Mouse (Mus musculus) forebrain, embryonic 14.5 days (tissue): Measurements from ENCODE around the gene Meiob. TPM values are rescaled to one million over a fixed set of nuclear protein-coding genes. Genes with fewer than 3 reads are reported as not detected.
A peak's percentile ranks its signal among the peaks of the same experiment; 100 is the strongest.

ENCODE experiments used
- ATAC-seq: fragments of 200-750 bp; cut with Nextera tagmentation; 2 replicates; pipeline ENCODE4 v1.8.0; 2017; ENCODE audit warnings: mild to moderate bottlenecking, moderate library complexity
- DNase-seq: peaks from one replicate; pipeline ENCODE4 v3.0.0-alpha.2; 2015; ENCODE audit warnings: low spot score
- H3K27ac ChIP-seq: fragments of 300-500 bp; sonication (generic); 2 replicates; pipeline ENCODE4 v1.5.1; 2014; ENCODE audit warnings: low read depth, mild to moderate bottlenecking, control low read depth, low read length, moderate library complexity
- H3K27me3 ChIP-seq: fragments of 300-500 bp; sonication (generic); replicated peaks from 2 replicates; pipeline ENCODE4 v1.6.1; 2014; ENCODE audit warnings: low read length, control low read depth, mixed read lengths; ENCODE audit not compliant: control insufficient read depth, insufficient read depth
- H3K36me3 ChIP-seq: fragments of 300-500 bp; sonication (generic); 2 replicates; pipeline ENCODE4 v1.6.1; 2014; ENCODE audit warnings: low read length, control low read depth; ENCODE audit not compliant: control insufficient read depth, insufficient read depth
- H3K4me1 ChIP-seq: fragments of 300-500 bp; sonication (generic); 2 replicates; pipeline ENCODE4 v1.6.1; 2014; ENCODE audit warnings: antibody characterized with exemption, low read length, control low read depth; ENCODE audit not compliant: control insufficient read depth, insufficient read depth
- H3K4me2 ChIP-seq: fragments of 300-500 bp; sonication (generic); 2 replicates; pipeline ENCODE4 v1.6.1; 2014; ENCODE audit warnings: mild to moderate bottlenecking, control low read depth, low read length
- H3K4me3 ChIP-seq: fragments of 300-500 bp; sonication (generic); 2 replicates; pipeline ENCODE4 v1.5.1; 2014; ENCODE audit warnings: low read depth, low read length, control low read depth
- H3K9ac ChIP-seq: fragments of 300-500 bp; sonication (generic); 2 replicates; pipeline ENCODE4 v1.6.1; 2014; ENCODE audit warnings: mild to moderate bottlenecking, low read length, control low read depth, moderate library complexity
- H3K9me3 ChIP-seq: fragments of 300-500 bp; sonication (generic); replicated peaks from 2 replicates; pipeline ENCODE4 v1.6.1; 2016; ENCODE audit warnings: low read length, control low read depth, mixed read lengths; ENCODE audit not compliant: control insufficient read depth
- WGBS: fragments of 180-500 bp; shearing (Covaris S2); extraction: QIAGEN DNeasy Blood & Tissue Kit; methylation state at CpG from one replicate; pipeline ENCODE4 v1.1.7; 2014; 5-methylcytosine and 5-hydroxymethylcytosine counted together
- polyA plus RNA-seq: library from polyadenylated mRNA; unstranded; fragments of >200 nt; fragmentation: Nextera tagmentation; extraction: Ambion mirVana; gene quantifications from 2 replicates; pipeline ENCODE4 v1.2.1, GENCODE M21; 2014

Meiob gene
- polyA plus RNA-seq: not detected in 2 replicates

DNA sequence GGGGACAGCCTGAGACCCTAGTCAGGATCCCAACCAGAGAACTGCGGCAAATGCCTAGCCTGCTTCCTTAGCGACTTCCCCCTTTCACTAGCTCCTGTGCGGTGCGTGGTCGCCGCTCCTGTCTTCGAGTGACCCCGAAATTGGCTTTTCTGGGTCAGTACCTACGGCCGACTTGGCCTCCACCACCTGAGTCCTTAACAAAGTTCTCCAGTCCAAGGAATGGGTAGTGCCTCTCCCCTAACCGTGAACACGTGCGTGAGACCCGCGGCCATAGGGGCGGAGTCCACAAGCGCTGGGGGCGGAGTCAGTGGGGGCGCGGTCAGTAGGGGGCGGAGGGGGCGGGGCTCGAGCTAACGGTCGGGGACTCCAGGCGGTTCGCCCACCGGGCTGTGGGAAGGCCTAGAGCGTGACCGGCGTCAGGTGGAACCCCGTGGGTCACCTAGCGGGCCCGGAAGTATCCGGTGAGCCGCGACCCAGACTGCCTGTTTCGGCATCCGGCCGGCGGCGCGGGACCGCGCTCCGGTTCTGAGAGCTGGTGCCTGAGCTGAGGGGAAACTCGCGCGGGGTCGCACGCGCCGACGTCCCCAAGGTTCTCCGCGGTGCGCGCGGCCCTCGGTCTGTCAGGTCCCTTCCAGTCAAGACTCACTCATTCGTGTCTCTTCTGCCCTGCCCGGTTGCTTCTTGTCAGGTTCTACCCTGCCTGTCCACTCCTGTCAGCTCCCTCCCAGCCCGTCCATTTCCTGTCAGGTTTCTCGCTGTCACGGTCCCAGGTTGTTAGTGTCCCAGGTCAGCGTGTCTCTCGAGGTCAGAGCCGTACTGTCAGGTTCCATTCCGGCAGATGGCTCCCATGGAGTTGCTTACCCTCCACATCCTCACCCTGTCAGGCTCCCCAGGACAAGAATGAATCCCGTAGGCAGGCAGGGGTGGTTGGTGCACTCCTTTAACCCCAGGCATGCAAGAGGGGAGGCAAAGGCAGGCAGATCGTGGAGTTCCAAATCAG is at the start of gene Meiob:
Gene Meiob, plus strand, starts transcription at position 338 of the 1,000 bp plus-strand sequence.
- ATAC-seq (peak; percentile 75), DNase-seq (peak; percentile 77)
- Histone ChIP-seq H3K27me3 (peaks cover 19% of the 10 kb centered on the region), H3K9ac (peak within 1 kb of the TSS; percentile 64), H3K36me3 (no peaks in the 10 kb centered on the region), H3K27ac (no peak within 1 kb of the TSS), H3K9me3 (no peaks in the 10 kb centered on the region), H3K4me1 (no peaks in the 10 kb centered on the region), H3K4me2 (peak within 1 kb of the TSS; percentile 77), H3K4me3 (peak within 1 kb of the TSS; percentile 53)
- under 1% methylated on average over 61 of the region's 71 CpGs for WGBS

DNA sequence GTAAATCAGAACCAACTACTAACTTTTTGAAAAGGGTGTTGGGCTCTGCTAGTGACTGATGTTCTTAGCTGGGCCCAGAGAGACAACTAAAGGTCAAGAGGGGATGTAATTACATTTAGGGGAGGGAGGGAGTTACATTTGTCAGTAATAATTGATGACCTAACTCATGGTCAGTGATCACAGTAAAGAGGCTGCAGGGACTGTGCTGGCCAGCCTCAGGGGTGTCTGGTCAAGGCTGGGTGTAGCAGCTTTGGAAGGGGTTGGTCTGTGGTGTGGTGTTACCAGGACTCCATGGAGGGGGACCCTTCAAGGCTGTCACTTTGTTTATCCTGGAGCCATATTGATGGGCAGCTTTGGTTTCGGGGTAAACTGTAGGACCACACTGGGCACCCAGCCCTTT is 46.7 kb upstream of the Meiob start:
- DNase-seq (no peak), ATAC-seq (no peak)
- H3K36me3 ChIP-seq: no peaks in the 10 kb centered on the region
- WGBS: 100% methylated on average over 1 of the region's 1 CpGs
- H3K9ac ChIP-seq: no peak overlapping the region
- H3K27me3 ChIP-seq: peaks cover 37% of the 10 kb centered on the region
- H3K27ac ChIP-seq: no peak overlapping the region
- H3K4me2 ChIP-seq: no peak overlapping the region
- peaks cover 7% of the 10 kb centered on the region for H3K4me1 ChIP-seq
- no peak overlapping the region for H3K4me3 ChIP-seq
- H3K9me3 ChIP-seq: no peaks in the 10 kb centered on the region

DNA sequence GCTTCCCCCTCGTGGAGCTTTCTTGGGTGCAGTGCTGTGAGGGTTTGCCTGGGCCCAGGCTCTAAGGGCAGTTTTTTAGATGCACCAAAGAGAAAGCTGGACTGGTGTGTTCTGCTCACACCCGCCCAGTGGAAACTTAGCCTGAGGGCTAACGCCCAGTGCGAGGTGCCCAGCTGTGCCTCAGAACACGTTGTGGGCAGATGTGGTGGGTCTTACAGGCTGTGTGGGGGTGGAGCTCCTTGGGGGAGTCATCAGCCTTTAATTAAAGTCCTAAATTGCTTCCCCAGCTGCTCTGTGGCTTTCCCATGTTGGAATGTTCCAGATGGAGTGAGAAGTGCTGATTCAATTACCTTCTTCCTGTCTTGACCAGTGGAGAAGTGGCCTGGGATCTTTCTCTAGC is 43.0 kb upstream of the Meiob start:
- ATAC-seq (no peak), DNase-seq (no peak)
- no peaks in the 10 kb centered on the region for H3K36me3 ChIP-seq
- H3K9me3 ChIP-seq: no peaks in the 10 kb centered on the region
- H3K27ac ChIP-seq: no peak overlapping the region
- H3K27me3 ChIP-seq: 0 out of 2 replicates have a peak, but pooled peaks cover under 1% of the 10 kb centered on the region
- no peaks in the 10 kb centered on the region for H3K4me1 ChIP-seq
- H3K9ac ChIP-seq: no peak overlapping the region
- no peak overlapping the region for H3K4me3 ChIP-seq
- H3K4me2 ChIP-seq: no peak overlapping the region
- WGBS: 56% methylated on average over 5 of the region's 5 CpGs

DNA sequence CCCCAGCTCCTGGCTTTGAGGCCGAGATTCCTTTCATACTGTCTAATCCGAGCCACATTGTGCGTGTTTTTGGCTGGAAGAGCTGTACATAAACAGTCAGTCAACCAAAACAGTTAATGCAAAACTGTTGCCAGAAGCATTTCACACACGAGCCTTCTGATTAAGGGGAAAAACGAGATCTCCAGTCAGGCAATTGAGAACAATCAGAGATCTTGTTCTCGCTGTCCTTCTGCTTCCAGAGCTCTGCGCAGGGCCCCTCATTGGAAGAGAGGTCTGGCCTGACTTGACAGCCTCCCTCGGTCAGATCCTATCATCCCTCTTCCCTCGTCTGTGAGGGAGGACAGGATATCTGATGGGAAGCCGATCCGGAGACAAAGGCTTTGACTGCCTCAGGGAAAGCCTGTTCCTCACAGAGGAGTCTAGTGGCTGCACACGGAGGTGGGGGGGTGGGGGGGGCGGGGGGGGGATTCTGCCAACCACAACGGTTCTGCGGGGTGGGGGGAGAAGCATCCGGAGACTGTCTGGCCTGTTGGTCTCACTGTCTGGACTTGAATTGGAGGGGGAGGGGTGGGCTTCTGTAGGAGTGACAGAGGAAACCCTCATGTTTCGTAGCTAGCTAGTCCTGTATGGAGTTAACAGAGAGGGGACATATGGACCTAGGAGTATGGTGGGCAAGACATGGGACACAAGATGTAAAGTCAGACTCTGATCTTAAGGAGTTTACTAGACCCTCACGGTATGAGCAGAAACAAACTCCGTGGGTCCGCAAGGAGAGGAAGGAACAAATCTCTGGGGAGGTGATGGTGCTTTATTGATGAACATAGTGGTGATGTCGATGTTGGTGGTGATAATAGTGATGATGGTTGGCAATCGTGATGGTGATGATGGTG is 38.8 kb upstream of the Meiob start:
- ATAC-seq (no peak), DNase-seq (peak; percentile 14)
- no peaks in the 10 kb centered on the region for H3K4me1 ChIP-seq
- no peaks in the 10 kb centered on the region for H3K36me3 ChIP-seq
- 56% methylated on average over 21 of the region's 22 CpGs for WGBS
- H3K27ac ChIP-seq: no peak overlapping the region
- H3K27me3 ChIP-seq: no peaks in the 10 kb centered on the region
- no peak overlapping the region for H3K4me2 ChIP-seq
- H3K9ac ChIP-seq: no peak overlapping the region
- H3K4me3 ChIP-seq: no peak overlapping the region
- no peaks in the 10 kb centered on the region for H3K9me3 ChIP-seq

- ATAC-seq (no peak), DNase-seq (no peak)
- 23% methylated on average over 12 of the region's 12 CpGs for WGBS
- Histone ChIP-seq H3K9me3 (no peaks in the 10 kb centered on the region), H3K4me2 (no peak overlapping the region), H3K9ac (no peak overlapping the region), H3K4me1 (no peaks in the 10 kb centered on the region), H3K36me3 (no peaks in the 10 kb centered on the region), H3K27ac (no peak overlapping the region), H3K27me3 (no peaks in the 10 kb centered on the region), H3K4me3 (no peak overlapping the region)
These were observed 37.7 kb upstream of the Meiob start for GRCm38 (mm10) chr17:24766266-24766875.

DNA sequence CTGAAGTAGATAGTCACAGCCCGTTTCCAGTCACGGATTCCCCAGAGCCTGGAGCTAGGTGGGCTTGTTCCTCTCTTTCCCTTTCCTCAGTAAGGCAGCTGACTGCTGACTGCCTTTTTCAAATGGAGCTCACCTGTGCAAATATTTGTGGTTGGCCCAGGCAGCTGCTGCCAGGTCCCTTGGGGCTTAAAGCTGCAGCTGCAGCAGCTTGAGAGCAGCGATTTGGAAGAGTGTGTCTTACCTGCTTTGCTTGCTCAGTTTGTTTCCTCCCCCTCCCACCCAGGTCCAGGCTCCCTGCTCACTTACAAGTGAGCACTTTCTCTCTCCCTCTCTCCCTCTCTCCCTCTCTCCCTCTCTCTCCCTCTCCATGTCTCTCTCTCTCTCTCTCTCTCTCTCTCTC is 34.9 kb upstream of the Meiob start:
- DNase-seq (no peak), ATAC-seq (no peak)
- WGBS: 52% methylated on average over 3 of the region's 3 CpGs
- Histone ChIP-seq H3K9ac (no peak overlapping the region), H3K27me3 (no peaks in the 10 kb centered on the region), H3K4me1 (no peaks in the 10 kb centered on the region), H3K4me3 (no peak overlapping the region), H3K36me3 (no peaks in the 10 kb centered on the region), H3K27ac (no peak overlapping the region), H3K4me2 (no peak overlapping the region), H3K9me3 (0 out of 2 replicates have a peak, but pooled peaks cover 2% of the 10 kb centered on the region)

DNA sequence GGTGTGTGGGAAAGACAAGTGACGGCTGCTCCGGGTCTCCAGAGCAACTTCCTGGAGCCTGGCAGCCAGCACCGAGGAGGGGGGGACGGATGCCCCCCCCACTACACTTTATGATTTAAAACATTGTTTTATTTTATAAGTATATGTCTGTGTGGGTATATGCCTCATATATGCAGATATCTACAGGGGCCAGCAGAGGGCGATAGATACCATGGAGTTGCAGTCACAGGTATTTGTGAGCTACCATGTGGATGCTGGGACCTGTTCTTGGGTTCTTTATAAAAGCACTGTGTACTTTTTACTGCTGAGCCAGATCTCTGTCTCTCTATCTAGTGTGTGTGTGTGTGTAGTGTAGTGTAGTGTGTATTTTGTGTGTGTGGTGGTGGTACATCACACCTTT is 30.8 kb upstream of the Meiob start:
- no peaks in the 10 kb centered on the region for H3K27me3 ChIP-seq
- H3K36me3 ChIP-seq: no peaks in the 10 kb centered on the region
- DNase-seq: no peak
- H3K9me3 ChIP-seq: 0 out of 2 replicates have a peak, but pooled peaks cover 2% of the 10 kb centered on the region
- no peak for ATAC-seq
- H3K4me2 ChIP-seq: no peak overlapping the region
- H3K4me3 ChIP-seq: no peak overlapping the region
- H3K9ac ChIP-seq: no peak overlapping the region
- 86% methylated on average over 5 of the region's 5 CpGs for WGBS
- no peaks in the 10 kb centered on the region for H3K4me1 ChIP-seq
- H3K27ac ChIP-seq: no peak overlapping the region

DNA sequence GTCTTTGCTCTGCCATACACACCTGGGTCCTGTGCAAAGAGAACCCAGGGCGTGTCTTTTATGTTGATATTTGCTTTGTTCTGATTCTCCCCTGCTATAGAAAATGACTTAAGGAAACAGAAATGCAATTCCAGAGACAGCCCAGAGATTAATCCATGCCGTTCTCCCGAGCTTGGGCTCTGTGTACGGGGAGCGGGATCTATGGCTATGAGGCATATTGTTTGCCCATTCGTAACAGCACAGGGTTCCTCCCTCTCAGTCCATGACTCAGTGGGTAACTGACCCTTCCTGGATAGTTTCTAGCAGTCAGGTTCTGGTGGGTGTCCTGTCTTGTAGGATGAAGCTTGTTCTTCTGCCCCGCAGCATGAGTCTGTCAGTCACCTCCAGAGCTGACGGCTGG is 28.9 kb upstream of the Meiob start:
- H3K36me3 ChIP-seq: no peaks in the 10 kb centered on the region
- H3K27ac ChIP-seq: no peak overlapping the region
- H3K9ac ChIP-seq: no peak overlapping the region
- H3K27me3 ChIP-seq: no peaks in the 10 kb centered on the region
- no peaks in the 10 kb centered on the region for H3K4me1 ChIP-seq
- ATAC-seq: no peak
- no peak for DNase-seq
- no peak overlapping the region for H3K4me3 ChIP-seq
- H3K4me2 ChIP-seq: no peak overlapping the region
- 0 out of 2 replicates have a peak, but pooled peaks cover 2% of the 10 kb centered on the region for H3K9me3 ChIP-seq
- 81% methylated on average over 8 of the region's 8 CpGs for WGBS
